Mouse (Mus musculus): ENCODE measurements at regions not wholly inside any gene's neighbourhood (a gene's known extent, or its start where the extent isn't known, plus 50 kb on each side); places are given as distances from the start of the nearest gene placed in this dataset.
"Not testable (repeated sequence)": the region's sequence is repeated elsewhere in the genome, so short reads cannot be mapped to it uniquely, and the experiment has no call there.

DNA sequence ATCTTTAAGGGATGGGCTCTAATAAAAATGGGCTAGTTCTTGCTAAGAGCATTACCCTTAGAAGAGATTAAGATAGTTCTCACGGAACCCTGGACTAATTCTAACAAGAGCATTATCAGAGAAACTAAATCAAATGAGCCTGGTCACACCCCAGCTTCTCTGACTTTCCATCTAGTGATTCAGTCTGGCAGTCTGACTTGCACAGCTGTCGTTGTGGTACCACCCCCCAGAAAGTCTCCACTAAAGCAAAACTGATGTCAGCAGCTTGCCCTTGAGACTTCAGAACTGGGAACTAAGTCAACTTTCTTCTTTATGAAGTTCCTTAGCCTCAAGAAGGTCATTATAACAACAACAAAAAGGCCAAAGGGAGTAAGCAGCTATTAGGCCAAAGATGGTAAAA lies 126.5 kb upstream of the Max start:
- Histone ChIP-seq H3K4me3 (replicated peaks) (no peak overlapping the region), H3K27me3 (no peaks in the 10 kb centered on the region), H3K9ac (no peak overlapping the region), H3K36me3 (replicated peaks) (no peaks in the 10 kb centered on the region), H3K27ac (replicated peaks) (no peak overlapping the region), H3K4me2 (no peak overlapping the region), H3K9me3 (replicated peaks) (no peaks in the 10 kb centered on the region), H3K4me1 (replicated peaks) (peaks cover 59% of the 10 kb centered on the region)
- no peak for ATAC-seq (ENCODE audit: insufficient read depth)
- WGBS (ENCODE audit: insufficient replicate concordance), result 46% methylated on average over 2 of the region's 2 CpGs

DNA sequence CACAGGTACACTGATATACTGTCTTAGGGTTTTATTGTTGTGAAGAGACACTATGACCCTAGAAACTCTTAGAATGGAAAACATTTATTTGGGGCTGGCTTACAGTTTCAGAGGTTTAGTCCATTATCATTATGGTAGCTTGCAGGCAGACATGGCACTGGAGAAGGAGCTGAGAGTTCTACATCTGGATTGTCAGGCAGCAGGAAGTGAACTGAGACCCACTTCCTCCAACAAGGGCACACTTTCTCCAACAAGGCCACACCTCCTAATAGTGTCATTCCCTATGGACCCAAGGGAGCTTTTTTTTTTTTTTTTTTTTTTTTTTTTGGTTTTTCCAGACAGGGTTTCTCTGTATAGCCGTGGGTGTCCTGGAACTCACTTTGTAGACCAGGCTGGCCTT lies 124.9 kb upstream of the Max start:
- H3K4me1 ChIP-seq (replicated peaks), result peaks cover 46% of the 10 kb centered on the region
- ATAC-seq (ENCODE audit: insufficient read depth); H3K9me3 ChIP-seq (replicated peaks); H3K27me3 ChIP-seq; H3K9ac ChIP-seq; H3K4me3 ChIP-seq (replicated peaks); H3K27ac ChIP-seq (replicated peaks); H3K36me3 ChIP-seq (replicated peaks); H3K4me2 ChIP-seq: not testable (repeated sequence)
- 62% methylated on average over 1 of the region's 1 CpGs for WGBS (ENCODE audit: insufficient replicate concordance)

DNA sequence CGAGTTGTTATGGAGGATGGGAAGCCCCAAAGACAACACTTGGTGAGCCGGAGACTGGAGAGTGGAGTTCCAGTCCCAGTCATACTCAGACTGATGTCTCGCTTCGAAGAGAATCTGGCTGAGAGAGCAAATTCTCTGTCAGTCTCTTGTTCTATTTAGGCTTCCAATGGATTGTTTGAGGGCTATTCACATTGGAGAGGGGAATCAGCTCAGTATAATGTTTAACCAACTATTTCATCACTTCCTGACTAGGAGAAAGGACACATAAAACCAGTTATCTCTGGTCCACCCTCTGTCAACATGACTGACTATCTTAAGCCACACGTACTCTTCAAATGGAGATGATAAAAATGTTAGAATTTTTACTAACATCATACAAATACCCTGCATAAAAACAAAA lies 123.9 kb upstream of the Max start:
- Histone ChIP-seq H3K4me3 (replicated peaks) (no peak overlapping the region), H3K9ac (no peak overlapping the region), H3K36me3 (replicated peaks) (no peaks in the 10 kb centered on the region), H3K27me3 (no peaks in the 10 kb centered on the region), H3K4me1 (replicated peaks) (peaks cover 44% of the 10 kb centered on the region), H3K27ac (replicated peaks) (no peak overlapping the region; the same call in 1 of the 2 replicates), H3K4me2 (no peak overlapping the region), H3K9me3 (replicated peaks) (no peaks in the 10 kb centered on the region)
- WGBS (ENCODE audit: insufficient replicate concordance), result 48% methylated on average over 5 of the region's 5 CpGs
- peak; percentile 73 for ATAC-seq (ENCODE audit: insufficient read depth)

DNA sequence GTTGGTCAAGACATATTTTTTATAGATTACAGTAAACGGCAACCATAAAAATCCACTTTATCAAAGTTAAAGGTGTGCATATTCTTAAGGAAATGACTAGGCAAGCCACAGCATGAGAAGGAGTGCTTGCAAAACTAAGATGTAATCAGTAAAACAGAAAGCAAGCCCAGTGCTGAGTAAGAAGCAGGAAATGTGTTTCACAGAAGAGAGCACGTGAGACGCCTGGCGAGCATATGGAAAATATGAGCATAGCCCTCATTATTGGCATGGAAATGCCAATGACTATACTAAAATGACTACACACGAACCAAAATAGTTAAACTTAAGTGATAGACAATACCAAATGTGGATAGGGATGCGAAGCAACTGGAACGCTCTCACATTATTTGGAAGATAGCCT lies 123.2 kb upstream of the Max start:
- H3K4me2 ChIP-seq, result no peak overlapping the region
- H3K9me3 ChIP-seq (replicated peaks), result no peaks in the 10 kb centered on the region
- WGBS (ENCODE audit: insufficient replicate concordance), result 40% methylated on average over 7 of the region's 7 CpGs
- no peak overlapping the region for H3K4me3 ChIP-seq (replicated peaks)
- H3K36me3 ChIP-seq (replicated peaks), result no peaks in the 10 kb centered on the region
- H3K27me3 ChIP-seq, result no peaks in the 10 kb centered on the region
- H3K27ac ChIP-seq (replicated peaks), result no peak overlapping the region; the same call in none of the 2 replicates
- peaks cover 39% of the 10 kb centered on the region for H3K4me1 ChIP-seq (replicated peaks)
- no peak overlapping the region for H3K9ac ChIP-seq
- no peak for ATAC-seq (ENCODE audit: insufficient read depth)

DNA sequence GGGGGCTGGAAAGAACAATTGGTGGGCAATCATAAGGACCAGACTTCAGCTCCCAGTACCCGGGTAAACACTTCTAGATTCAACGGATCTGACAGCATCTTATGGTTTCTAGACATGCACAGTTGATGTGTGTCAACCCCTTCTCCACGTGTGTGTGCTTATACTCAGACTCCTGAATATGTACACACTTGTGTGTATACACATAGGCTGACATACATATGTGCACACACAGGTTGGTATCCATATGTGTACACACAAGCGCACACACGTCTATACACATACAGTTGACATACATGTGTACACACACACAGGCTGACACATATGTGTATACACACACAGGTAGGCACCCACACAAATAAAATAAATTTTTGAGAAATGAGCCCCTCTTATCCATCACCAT lies 122.7 kb upstream of the Max start:
- Histone ChIP-seq H3K4me2 (no peak overlapping the region), H3K27me3 (no peaks in the 10 kb centered on the region), H3K4me3 (replicated peaks) (no peak overlapping the region), H3K9me3 (replicated peaks) (no peaks in the 10 kb centered on the region), H3K9ac (no peak overlapping the region), H3K4me1 (replicated peaks) (peaks cover 34% of the 10 kb centered on the region), H3K27ac (replicated peaks) (no peak overlapping the region), H3K36me3 (replicated peaks) (no peaks in the 10 kb centered on the region)
- 64% methylated on average over 5 of the region's 5 CpGs for WGBS (ENCODE audit: insufficient replicate concordance)
- no peak for ATAC-seq (ENCODE audit: insufficient read depth)

DNA sequence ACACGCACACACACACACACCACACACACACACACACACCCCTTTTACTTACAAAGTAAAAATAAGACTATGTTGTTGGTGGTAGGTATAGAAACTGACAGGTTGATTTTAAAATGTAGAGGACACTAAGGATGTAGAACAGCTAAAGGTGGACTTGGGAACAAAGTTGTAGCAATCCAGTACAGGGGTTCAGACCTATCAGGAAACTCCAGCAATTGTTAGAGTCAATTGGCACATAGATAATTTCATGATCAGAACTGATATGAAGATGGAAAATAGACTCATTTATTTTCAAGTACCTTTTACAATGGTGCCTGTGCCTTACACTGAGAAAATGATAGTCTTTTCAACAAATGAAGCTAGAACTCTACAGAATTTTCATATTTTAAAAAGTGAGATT lies 122.3 kb upstream of the Max start:
- ATAC-seq (ENCODE audit: insufficient read depth), result no peak
- no peaks in the 10 kb centered on the region for H3K27me3 ChIP-seq
- H3K9me3 ChIP-seq (replicated peaks), result no peaks in the 10 kb centered on the region
- no peak overlapping the region for H3K9ac ChIP-seq
- H3K4me3 ChIP-seq (replicated peaks), result no peak overlapping the region
- WGBS (ENCODE audit: insufficient replicate concordance), result 91% methylated on average over 1 of the region's 1 CpGs
- no peak overlapping the region for H3K27ac ChIP-seq (replicated peaks)
- peaks cover 31% of the 10 kb centered on the region for H3K4me1 ChIP-seq (replicated peaks)
- H3K4me2 ChIP-seq, result no peak overlapping the region
- no peaks in the 10 kb centered on the region for H3K36me3 ChIP-seq (replicated peaks)

DNA sequence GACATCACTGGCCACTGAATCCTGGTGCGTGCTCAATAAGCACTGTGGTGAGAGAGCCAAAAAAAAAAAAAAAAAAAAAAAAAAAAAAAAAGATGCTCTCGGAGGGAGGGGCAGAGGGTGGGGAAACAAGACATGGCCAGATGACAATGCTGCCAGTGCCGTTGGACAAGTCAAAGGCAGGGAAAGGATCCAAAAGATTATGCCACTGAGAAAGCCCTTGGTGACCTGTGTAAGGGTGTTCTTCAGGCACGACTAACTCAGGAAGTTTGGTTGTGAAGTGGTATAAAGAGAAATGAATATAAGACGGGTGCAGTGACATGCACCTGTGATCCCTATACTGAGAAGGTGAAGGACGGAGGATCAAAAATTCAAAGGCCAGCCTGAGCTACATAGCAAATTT lies 121.8 kb upstream of the Max start:
- peaks cover 27% of the 10 kb centered on the region for H3K4me1 ChIP-seq (replicated peaks)
- WGBS (ENCODE audit: insufficient replicate concordance), result 49% methylated on average over 6 of the region's 6 CpGs
- no peak overlapping the region for H3K27ac ChIP-seq (replicated peaks)
- H3K4me2 ChIP-seq, result no peak overlapping the region
- no peaks in the 10 kb centered on the region for H3K36me3 ChIP-seq (replicated peaks)
- no peaks in the 10 kb centered on the region for H3K27me3 ChIP-seq
- no peak for ATAC-seq (ENCODE audit: insufficient read depth)
- H3K4me3 ChIP-seq (replicated peaks), result no peak overlapping the region
- no peak overlapping the region for H3K9ac ChIP-seq
- H3K9me3 ChIP-seq (replicated peaks), result no peaks in the 10 kb centered on the region

DNA sequence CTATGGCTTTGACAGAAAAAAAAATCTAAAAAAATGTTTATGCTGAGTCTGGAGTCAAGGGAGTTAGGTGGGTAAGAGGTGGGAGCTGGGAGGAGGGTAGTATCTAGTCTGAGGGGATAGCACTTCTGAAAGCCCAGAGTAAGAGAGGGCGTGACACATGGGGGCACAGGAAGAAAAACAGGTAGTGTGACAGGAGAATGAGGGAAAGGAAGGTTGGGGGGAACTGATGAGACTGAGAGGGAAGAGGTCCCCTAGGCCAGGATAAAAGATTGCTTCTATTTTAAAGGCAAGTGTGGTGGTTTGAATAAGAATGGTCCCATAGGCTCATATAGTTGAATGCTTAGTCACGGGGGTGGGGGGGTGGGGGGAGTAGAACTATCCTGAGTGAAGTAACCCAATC lies 119.8 kb upstream of the Max start:
- H3K36me3 ChIP-seq (replicated peaks), result no peaks in the 10 kb centered on the region
- ATAC-seq (ENCODE audit: insufficient read depth), result no peak
- H3K4me3 ChIP-seq (replicated peaks), result no peak overlapping the region

DNA sequence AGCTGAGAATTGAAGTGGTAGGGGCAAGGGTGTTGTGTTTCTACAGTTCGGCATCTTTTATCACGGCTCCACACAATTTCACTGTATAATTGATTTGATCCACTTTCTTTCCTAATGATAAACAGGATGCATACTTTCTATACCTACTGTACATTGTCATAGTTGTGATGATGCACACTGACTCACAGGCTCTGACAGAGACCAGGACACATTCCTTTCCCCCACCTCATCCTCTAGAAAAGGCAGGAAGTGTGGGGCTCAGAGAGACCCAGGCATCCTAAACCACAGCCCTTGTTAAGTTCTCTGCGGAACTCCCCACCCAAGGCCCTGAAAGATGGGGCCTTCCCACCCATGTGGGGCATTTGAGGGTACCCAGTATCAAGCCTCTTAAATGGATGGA lies 117.5 kb upstream of the Max start:
- H3K27ac ChIP-seq (replicated peaks), result no peak overlapping the region
- no peaks in the 10 kb centered on the region for H3K9me3 ChIP-seq (replicated peaks)
- peaks cover 11% of the 10 kb centered on the region; the same call in 1 of the 2 replicates for H3K4me1 ChIP-seq (replicated peaks)
- ATAC-seq (ENCODE audit: insufficient read depth), result no peak
- H3K9ac ChIP-seq, result no peak overlapping the region
- no peak overlapping the region for H3K4me3 ChIP-seq (replicated peaks)
- WGBS (ENCODE audit: insufficient replicate concordance), result 72% methylated on average over 3 of the region's 3 CpGs
- H3K36me3 ChIP-seq (replicated peaks), result no peaks in the 10 kb centered on the region
- H3K4me2 ChIP-seq, result no peak overlapping the region
- H3K27me3 ChIP-seq, result no peaks in the 10 kb centered on the region

More for the DNA sequence above, 119.8 kb upstream of the Max start:
- 47% methylated on average over 2 of the region's 2 CpGs for WGBS (ENCODE audit: insufficient replicate concordance)
- Histone ChIP-seq H3K27me3 (no peaks in the 10 kb centered on the region), H3K27ac (replicated peaks) (no peak overlapping the region), H3K9me3 (replicated peaks) (no peaks in the 10 kb centered on the region), H3K9ac (no peak overlapping the region), H3K4me2 (no peak overlapping the region), H3K4me1 (replicated peaks) (peaks cover 27% of the 10 kb centered on the region)

DNA sequence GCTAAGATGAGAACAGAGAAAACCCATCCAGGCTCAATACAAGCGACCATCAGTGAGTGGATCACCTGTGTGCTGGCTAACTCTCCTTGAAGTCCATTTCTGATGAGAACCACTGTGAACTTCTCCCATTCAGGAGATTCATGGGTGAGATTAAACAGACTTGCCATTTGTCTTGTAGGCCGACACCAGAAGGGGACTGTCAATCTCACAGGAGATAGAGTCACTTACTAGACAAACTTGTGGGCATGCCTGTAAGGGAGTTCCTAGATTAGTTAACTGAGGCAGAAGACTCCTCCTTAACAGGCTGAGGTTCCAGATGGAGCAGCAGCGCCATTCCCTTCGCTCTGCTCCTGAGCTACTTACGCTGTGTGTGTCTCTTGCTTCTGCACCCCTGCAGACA lies 114.7 kb upstream of the Max start:
- Histone ChIP-seq H3K36me3 (replicated peaks) (no peaks in the 10 kb centered on the region), H3K4me2 (no peak overlapping the region), H3K4me3 (replicated peaks) (no peak overlapping the region), H3K4me1 (replicated peaks) (0 out of 2 replicates have a peak, but pooled peaks cover 2% of the 10 kb centered on the region), H3K9me3 (replicated peaks) (no peaks in the 10 kb centered on the region), H3K9ac (no peak overlapping the region), H3K27me3 (no peaks in the 10 kb centered on the region), H3K27ac (replicated peaks) (no peak overlapping the region)
- WGBS (ENCODE audit: insufficient replicate concordance), result 66% methylated on average over 5 of the region's 5 CpGs
- no peak for ATAC-seq (ENCODE audit: insufficient read depth)

DNA sequence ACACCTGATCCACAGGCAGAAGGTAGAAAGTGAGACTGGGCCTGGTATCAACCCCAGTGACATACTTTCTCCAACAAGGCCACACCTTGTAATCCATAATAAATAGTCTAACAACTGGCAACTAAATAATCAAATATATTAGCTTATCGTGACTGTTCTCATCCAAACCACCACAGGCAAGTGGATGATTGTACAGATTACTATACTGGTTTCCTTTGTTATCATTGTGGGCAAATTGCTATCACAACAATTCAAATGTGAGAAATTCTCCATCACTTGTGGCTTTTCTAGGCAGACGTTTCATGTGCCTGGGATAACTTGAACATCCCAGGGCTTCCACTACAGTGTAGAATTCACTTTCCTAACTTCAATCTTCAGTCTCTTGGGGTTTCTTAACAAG lies 112.6 kb upstream of the Max start:
- no peak overlapping the region for H3K4me3 ChIP-seq (replicated peaks)
- 27% methylated on average over 2 of the region's 2 CpGs for WGBS (ENCODE audit: insufficient replicate concordance)
- no peak overlapping the region for H3K27ac ChIP-seq (replicated peaks)
- no peaks in the 10 kb centered on the region for H3K36me3 ChIP-seq (replicated peaks)
- no peak overlapping the region for H3K4me2 ChIP-seq
- H3K27me3 ChIP-seq, result no peaks in the 10 kb centered on the region
- H3K9ac ChIP-seq, result no peak overlapping the region
- ATAC-seq (ENCODE audit: insufficient read depth), result no peak
- no peaks in the 10 kb centered on the region for H3K9me3 ChIP-seq (replicated peaks)
- no peaks in the 10 kb centered on the region for H3K4me1 ChIP-seq (replicated peaks)

DNA sequence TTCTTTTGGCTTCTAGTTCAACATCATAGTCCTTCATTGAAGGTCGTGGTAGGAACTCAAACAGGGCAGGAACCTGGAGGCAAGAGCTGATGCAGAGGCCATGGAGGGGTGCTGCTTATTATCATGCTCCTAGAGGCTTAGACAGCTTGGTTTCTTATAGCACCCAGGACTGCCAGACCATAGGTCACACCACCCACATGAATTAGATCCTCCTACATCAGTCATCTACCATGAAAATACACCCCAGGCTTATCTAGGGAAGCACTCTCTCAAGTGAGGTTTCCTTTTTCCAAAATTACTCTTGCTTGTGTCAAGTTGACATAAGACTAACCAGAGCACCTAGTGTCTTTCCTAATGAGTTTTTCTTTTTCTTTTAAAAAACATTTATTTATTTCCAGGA lies 109.7 kb upstream of the Max start:
- Histone ChIP-seq H3K27me3 (no peaks in the 10 kb centered on the region), H3K9me3 (replicated peaks) (no peaks in the 10 kb centered on the region), H3K9ac (no peak overlapping the region), H3K27ac (replicated peaks) (no peak overlapping the region), H3K36me3 (replicated peaks) (no peaks in the 10 kb centered on the region), H3K4me2 (no peak overlapping the region), H3K4me1 (replicated peaks) (peaks cover 3% of the 10 kb centered on the region; the same call in 1 of the 2 replicates), H3K4me3 (replicated peaks) (no peak overlapping the region)
- ATAC-seq (ENCODE audit: insufficient read depth), result no peak
- WGBS (ENCODE audit: insufficient replicate concordance), result 37% methylated on average over 1 of the region's 1 CpGs
